Mouse (Mus musculus): ENCODE results near the gene Eaf2. TPM values are rescaled to one million over a fixed set of nuclear protein-coding genes. Genes with fewer than 3 reads are reported as not detected.
A peak's percentile ranks its signal among the peaks of the same experiment; 100 is the strongest.

The Eaf2 gene
- total and polyA plus RNA-seq, 3 experiments = 0.47 to 2.4 (median 1.4) TPM

DNA sequence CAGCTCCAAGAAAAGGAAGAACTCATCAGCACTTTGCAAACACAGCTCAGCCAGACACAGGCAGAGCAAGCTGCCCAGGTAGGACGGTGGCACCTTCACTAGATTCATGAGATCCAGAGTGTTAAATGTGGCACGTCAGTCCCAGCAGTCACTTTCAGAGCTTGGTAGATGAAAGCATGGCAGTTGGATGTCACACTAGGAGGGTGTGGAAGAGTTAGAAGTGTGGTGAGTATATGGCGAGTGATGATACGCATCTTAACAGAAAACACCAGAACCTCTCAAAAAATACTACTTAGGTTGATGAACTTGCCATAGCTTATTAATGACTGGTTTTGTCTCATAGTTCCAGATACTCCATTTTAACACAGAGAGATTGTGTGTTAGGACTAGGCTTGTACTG, 16.6 kb upstream of the Eaf2 start:
- peaks cover 85% of the 10 kb centered on the region for H3K36me3 ChIP-seq (replicated peaks)
- peaks cover 12% of the 10 kb centered on the region for H3K4me1 ChIP-seq (ENCODE audit: insufficient read depth, low read depth, low read length)
- TF ChIP-seq GATA1 (IDR thresholded peaks at IDR 0.05; ENCODE audit: borderline replicate concordance, low read length) (no peak), TAL1 (conservative IDR thresholded peaks at IDR 0.05; ENCODE audit: low read depth, low read length) (no peak), POLR2AphosphoS5 (IDR thresholded peaks at IDR 0.05; ENCODE audit: insufficient replicate concordance, low read depth, low read length) (no peak)
- no peak overlapping the region for H3K4me3 ChIP-seq (ENCODE audit: low read depth, low read length)
- no peaks in the 10 kb centered on the region for H3K27me3 ChIP-seq (ENCODE audit: insufficient read depth, low read length)
- ATAC-seq (ENCODE audit: extremely low read depth, insufficient number of reproducible peaks, low FRiP score, poor library complexity, severe bottlenecking) (no peak), DNase-seq (ENCODE audit: low spot score) (no peak)
- no peaks in the 10 kb centered on the region for H3K9me3 ChIP-seq (replicated peaks)

- peaks cover 88% of the 10 kb centered on the region for H3K36me3 ChIP-seq (replicated peaks)
- DNase-seq (ENCODE audit: low spot score) = no peak
- H3K4me1 ChIP-seq (ENCODE audit: insufficient read depth, low read depth, low read length) = peaks cover 12% of the 10 kb centered on the region
Observed at GRCm38 (mm10) chr16:36890559-36890958, 15.8 kb upstream of the Eaf2 start.

GRCm38 (mm10) chr16:36887546-36887945, 12.7 kb upstream of the Eaf2 start:
- ATAC-seq (ENCODE audit: extremely low read depth, insufficient number of reproducible peaks, low FRiP score, poor library complexity, severe bottlenecking) (no peak), DNase-seq (ENCODE audit: low spot score) (no peak)
- H3K4me1 ChIP-seq (ENCODE audit: insufficient read depth, low read depth, low read length) = peaks cover 12% of the 10 kb centered on the region
- H3K27me3 ChIP-seq (ENCODE audit: insufficient read depth, low read length) = no peaks in the 10 kb centered on the region
- H3K36me3 ChIP-seq (replicated peaks) = peaks cover 67% of the 10 kb centered on the region
- TF ChIP-seq GATA1 (IDR thresholded peaks at IDR 0.05; ENCODE audit: borderline replicate concordance, low read length) (no peak), TAL1 (conservative IDR thresholded peaks at IDR 0.05; ENCODE audit: low read depth, low read length) (no peak), CTCF (IDR thresholded peaks at IDR 0.05; ENCODE audit: low read depth, low read length) (no peak), POLR2AphosphoS5 (IDR thresholded peaks at IDR 0.05; ENCODE audit: insufficient replicate concordance, low read depth, low read length) (no peak), GATA2 (IDR thresholded peaks at IDR 0.05; ENCODE audit: borderline replicate concordance, low read depth, low read length) (no peak)
- H3K9me3 ChIP-seq (replicated peaks) = no peaks in the 10 kb centered on the region
- H3K4me3 ChIP-seq (ENCODE audit: low read depth, low read length) = no peak overlapping the region

More at GRCm38 (mm10) chr16:36890559-36890958, 15.8 kb upstream of the Eaf2 start:
- H3K9me3 ChIP-seq (replicated peaks) = no peaks in the 10 kb centered on the region
- no peak for TF ChIP-seq GATA2 (IDR thresholded peaks at IDR 0.05; ENCODE audit: borderline replicate concordance, low read depth, low read length)
- no peak for TF ChIP-seq CTCF (IDR thresholded peaks at IDR 0.05; ENCODE audit: low read depth, low read length)
- TF ChIP-seq GATA1 (IDR thresholded peaks at IDR 0.05; ENCODE audit: borderline replicate concordance, low read length) = no peak
- TF ChIP-seq TAL1 (conservative IDR thresholded peaks at IDR 0.05; ENCODE audit: low read depth, low read length) = no peak
- no peak for TF ChIP-seq POLR2AphosphoS5 (IDR thresholded peaks at IDR 0.05; ENCODE audit: insufficient replicate concordance, low read depth, low read length)
- H3K27me3 ChIP-seq (ENCODE audit: insufficient read depth, low read length) = no peaks in the 10 kb centered on the region
- ATAC-seq (ENCODE audit: extremely low read depth, insufficient number of reproducible peaks, low FRiP score, poor library complexity, severe bottlenecking) = peak; percentile 34; the same call in 1 of the 2 replicates
- no peak overlapping the region for H3K4me3 ChIP-seq (ENCODE audit: low read depth, low read length)

- no peaks in the 10 kb centered on the region for H3K27me3 ChIP-seq (ENCODE audit: insufficient read depth, low read length)
- peaks cover 9% of the 10 kb centered on the region for H3K4me1 ChIP-seq (ENCODE audit: insufficient read depth, low read depth, low read length)
- DNase-seq (ENCODE audit: low spot score) = no peak
- no peaks in the 10 kb centered on the region for H3K9me3 ChIP-seq (replicated peaks)
- H3K4me3 ChIP-seq (ENCODE audit: low read depth, low read length) = no peak overlapping the region
- no peak for TF ChIP-seq GATA1 (IDR thresholded peaks at IDR 0.05; ENCODE audit: borderline replicate concordance, low read length)
- no peak for TF ChIP-seq POLR2AphosphoS5 (IDR thresholded peaks at IDR 0.05; ENCODE audit: insufficient replicate concordance, low read depth, low read length)
- TF ChIP-seq CTCF (IDR thresholded peaks at IDR 0.05; ENCODE audit: low read depth, low read length) = no peak
- TF ChIP-seq GATA2 (IDR thresholded peaks at IDR 0.05; ENCODE audit: borderline replicate concordance, low read depth, low read length) = no peak
- TF ChIP-seq TAL1 (conservative IDR thresholded peaks at IDR 0.05; ENCODE audit: low read depth, low read length) = no peak
- ATAC-seq (ENCODE audit: extremely low read depth, insufficient number of reproducible peaks, low FRiP score, poor library complexity, severe bottlenecking) = no peak
- H3K36me3 ChIP-seq (replicated peaks) = peaks cover 53% of the 10 kb centered on the region
Observed at GRCm38 (mm10) chr16:36885912-36886311, 11.1 kb upstream of the Eaf2 start.

DNA sequence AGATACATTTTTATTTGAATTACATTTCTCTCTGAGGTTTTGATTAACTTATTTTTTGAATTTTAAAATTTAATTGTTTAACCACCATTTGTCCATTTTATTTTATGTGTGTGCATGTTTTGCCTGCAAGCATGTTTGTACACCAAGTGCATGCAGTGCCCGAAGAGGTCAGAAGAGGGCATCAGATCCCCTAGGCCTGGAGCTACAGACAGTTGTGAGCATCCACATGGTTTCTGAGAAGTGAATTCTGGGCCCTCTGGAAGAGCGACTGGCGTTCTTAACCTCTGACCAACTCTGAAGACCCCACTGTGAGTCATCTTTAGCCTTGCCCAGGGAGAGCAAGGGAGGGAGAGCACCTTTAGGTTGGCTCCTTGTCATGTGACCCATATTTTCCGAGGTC, 10.1 kb upstream of the Eaf2 start:
- no peaks in the 10 kb centered on the region for H3K9me3 ChIP-seq (replicated peaks)
- H3K27me3 ChIP-seq (ENCODE audit: insufficient read depth, low read length) = no peaks in the 10 kb centered on the region
- ATAC-seq (ENCODE audit: extremely low read depth, insufficient number of reproducible peaks, low FRiP score, poor library complexity, severe bottlenecking) (no peak), DNase-seq (ENCODE audit: low spot score) (no peak)
- H3K36me3 ChIP-seq (replicated peaks) = peaks cover 45% of the 10 kb centered on the region
- peaks cover 6% of the 10 kb centered on the region; the same call in 1 of the 2 replicates for H3K4me1 ChIP-seq (ENCODE audit: insufficient read depth, low read depth, low read length)
- H3K4me3 ChIP-seq (ENCODE audit: low read depth, low read length) = no peak overlapping the region
- TF ChIP-seq TAL1 (conservative IDR thresholded peaks at IDR 0.05; ENCODE audit: low read depth, low read length) (no peak), GATA1 (IDR thresholded peaks at IDR 0.05; ENCODE audit: borderline replicate concordance, low read length) (no peak), CTCF (IDR thresholded peaks at IDR 0.05; ENCODE audit: low read depth, low read length) (peak; percentile 29; the same call in 1 of the 2 replicates), GATA2 (IDR thresholded peaks at IDR 0.05; ENCODE audit: borderline replicate concordance, low read depth, low read length) (no peak)

- DNase-seq (ENCODE audit: low spot score) = no peak
- ATAC-seq (ENCODE audit: extremely low read depth, insufficient number of reproducible peaks, low FRiP score, poor library complexity, severe bottlenecking) = no peak
Observed at GRCm38 (mm10) chr16:36882737-36883343, 8.0 kb upstream of the Eaf2 start.

More at GRCm38 (mm10) chr16:36882737-36883343, 8.0 kb upstream of the Eaf2 start:
- H3K27me3 ChIP-seq (ENCODE audit: insufficient read depth, low read length) = no peaks in the 10 kb centered on the region
- peaks cover 31% of the 10 kb centered on the region for H3K36me3 ChIP-seq (replicated peaks)
- no peaks in the 10 kb centered on the region for H3K9me3 ChIP-seq (replicated peaks)
- H3K4me1 ChIP-seq (ENCODE audit: insufficient read depth, low read depth, low read length) = peaks cover 10% of the 10 kb centered on the region
- TF ChIP-seq GATA2 (IDR thresholded peaks at IDR 0.05; ENCODE audit: borderline replicate concordance, low read depth, low read length) (no peak), CTCF (IDR thresholded peaks at IDR 0.05; ENCODE audit: low read depth, low read length) (no peak)
- H3K4me3 ChIP-seq (ENCODE audit: low read depth, low read length) = no peak overlapping the region
